Mouse (Mus musculus) c-Kit-negative CD71-positive TER-119-positive erythroid progenitor cells, embryonic 14.5 days (primary cell): ENCODE measurements around the gene Camkmt.

Experiments used
- DNase-seq: peaks from one replicate; pipeline ENCODE4 v3.0.0-alpha.2; 2013; ENCODE audit warnings: low read depth, low spot score

The Camkmt gene

GRCm38 (mm10) chr17:85493521-85493920 lies 403.2 kb downstream of the Camkmt start:
- DNase-seq: no peak

GRCm38 (mm10) chr17:85495012-85495754 lies 404.8 kb downstream of the Camkmt start:
- DNase-seq: no peak

DNA sequence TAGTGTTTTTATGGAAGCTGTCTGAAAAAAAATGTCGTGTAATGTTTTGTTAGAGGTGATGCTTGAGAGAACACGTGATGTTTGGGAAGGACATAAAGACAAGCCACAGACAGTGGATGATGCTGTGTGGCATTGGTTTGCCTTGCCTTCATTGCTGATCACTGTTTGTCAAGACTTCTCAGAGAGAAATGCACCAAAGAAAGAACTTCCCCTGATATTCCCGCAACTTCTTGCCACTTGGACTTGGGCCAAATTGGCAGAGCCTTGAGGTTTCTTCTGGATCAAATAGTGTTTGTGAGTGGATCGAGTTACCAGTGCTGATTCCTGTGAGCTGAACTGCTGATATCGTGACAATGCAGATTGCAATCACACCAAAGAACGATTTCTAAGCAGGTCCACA lies 405.5 kb downstream of the Camkmt start:
- DNase-seq: no peak

- DNase-seq: no peak
These were observed 414.5 kb downstream of the Camkmt start for GRCm38 (mm10) chr17:85504888-85505287.

DNA sequence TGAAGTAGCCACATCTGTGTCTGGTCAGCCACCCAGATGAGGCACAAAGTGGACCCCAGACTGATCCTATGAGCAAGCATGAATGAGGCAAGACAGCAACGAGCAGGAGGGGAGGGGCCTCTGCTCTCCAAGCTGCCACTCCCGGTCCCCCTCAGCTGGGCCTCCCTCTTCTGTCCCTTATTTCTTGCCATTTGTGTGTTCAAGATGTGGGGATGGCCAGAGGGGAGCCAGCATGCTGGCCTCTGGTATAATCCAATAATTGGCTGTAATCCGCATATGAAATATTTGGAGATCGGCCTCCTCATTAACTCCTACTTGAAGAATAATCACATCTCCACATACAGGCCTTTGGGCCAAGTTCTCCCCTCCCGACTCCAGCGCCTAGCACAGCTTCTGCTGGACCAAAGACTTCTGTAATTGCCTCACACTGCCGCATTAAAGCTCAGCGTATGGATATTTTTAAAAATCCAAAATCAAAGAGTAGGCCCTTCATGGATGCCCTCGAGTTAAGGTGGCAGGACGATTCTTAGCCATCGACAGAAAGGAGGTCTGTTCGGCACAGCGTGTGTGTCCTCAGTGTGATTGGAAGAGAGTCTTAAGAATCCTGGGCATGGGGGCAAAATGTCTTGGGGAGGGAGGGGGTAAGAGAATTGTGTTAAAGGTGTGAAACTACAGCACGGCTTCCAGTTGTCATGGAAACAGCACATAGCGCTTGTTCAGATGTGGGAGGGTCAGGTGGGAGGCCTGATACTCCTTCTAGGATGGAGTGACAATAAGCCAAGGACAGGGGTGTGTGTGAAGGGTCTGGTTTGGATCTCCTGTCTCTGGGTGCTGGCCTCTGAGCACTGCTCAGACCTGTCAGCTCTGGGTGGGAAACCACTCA lies 416.1 kb downstream of the Camkmt start:
- no peak for DNase-seq

DNA sequence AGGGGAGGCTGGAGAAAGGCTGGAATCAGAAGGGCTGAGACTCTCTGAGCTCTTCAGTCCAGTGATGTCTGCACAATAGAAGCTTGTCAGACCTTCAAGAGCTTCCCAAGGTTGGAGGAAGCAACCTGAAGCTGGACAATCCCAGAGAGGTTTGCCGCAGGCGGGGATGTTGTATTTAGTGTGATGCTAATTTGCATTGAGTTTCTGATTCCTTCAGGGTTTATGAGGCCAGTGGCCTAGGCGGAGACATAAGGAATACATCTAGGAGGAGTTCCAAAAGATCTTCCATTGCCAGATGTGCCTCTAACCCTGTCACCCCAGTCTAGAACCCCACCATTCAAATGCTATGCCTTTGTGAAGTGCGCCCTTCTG lies 416.7 kb downstream of the Camkmt start:
- DNase-seq: no peak
